Mouse (Mus musculus) gastrocnemius, adult 2 months (tissue): ENCODE results near the gene Ptpn1. TPM values are rescaled to one million over a fixed set of nuclear protein-coding genes. Genes with fewer than 3 reads are reported as not detected.
A peak's percentile ranks its signal among the peaks of the same experiment; 100 is the strongest.

Experiments used
- DNase-seq: peaks from one replicate; pipeline ENCODE4 v3.0.0; 2022
- H3K27ac ChIP-seq: fragments of 200-600 bp; 2 replicates; pipeline ENCODE4 v1.8.1; 2022; ENCODE audit warnings: mild to moderate bottlenecking
- H3K4me3 ChIP-seq: fragments of 200-600 bp; 2 replicates; pipeline ENCODE4 v1.8.1; 2022; ENCODE audit warnings: mild to moderate bottlenecking, moderate library complexity
- CTCF ChIP-seq: fragments of 200-600 bp; IDR thresholded peaks from 2 replicates; pipeline ENCODE4 v1.8.1; 2022; ENCODE audit warnings: antibody characterized with exemption, mild to moderate bottlenecking, moderate library complexity
- intact Hi-C: fragments of 180-260 bp; cut with DNase I; formaldehyde crosslinking; loops from one replicate; pipeline ENCODE4 v1.15.1; 2025
- long read RNA-seq, 2 experiments: library from polyadenylated mRNA; stranded (forward); transcript quantifications; one replicate each; pipeline ENCODE4 v2.0.0; 2021
- total RNA-seq, 2 experiments: library from RNA; stranded (reverse); gene quantifications; 2 replicates each; pipeline ENCODE4 v1.2.3; 2021

Gene Ptpn1
- 10 to 100 TPM; 15.4 to 19.6 TPM for total RNA-seq
- long read RNA-seq, experiment 1, full-length matches to known transcripts: 24 of 33 reads
- long read RNA-seq, experiment 1, partial matches to known transcripts: 8 of 33 reads
- long read RNA-seq, experiment 1, other reads (novel, unspliced or antisense): 1 of 33 reads
- long read RNA-seq, experiment 2, full-length matches to known transcripts: 18 of 21 reads
- long read RNA-seq, experiment 2, partial matches to known transcripts: 2 of 21 reads
- long read RNA-seq, experiment 2, other reads (novel, unspliced or antisense): 1 of 21 reads

DNA sequence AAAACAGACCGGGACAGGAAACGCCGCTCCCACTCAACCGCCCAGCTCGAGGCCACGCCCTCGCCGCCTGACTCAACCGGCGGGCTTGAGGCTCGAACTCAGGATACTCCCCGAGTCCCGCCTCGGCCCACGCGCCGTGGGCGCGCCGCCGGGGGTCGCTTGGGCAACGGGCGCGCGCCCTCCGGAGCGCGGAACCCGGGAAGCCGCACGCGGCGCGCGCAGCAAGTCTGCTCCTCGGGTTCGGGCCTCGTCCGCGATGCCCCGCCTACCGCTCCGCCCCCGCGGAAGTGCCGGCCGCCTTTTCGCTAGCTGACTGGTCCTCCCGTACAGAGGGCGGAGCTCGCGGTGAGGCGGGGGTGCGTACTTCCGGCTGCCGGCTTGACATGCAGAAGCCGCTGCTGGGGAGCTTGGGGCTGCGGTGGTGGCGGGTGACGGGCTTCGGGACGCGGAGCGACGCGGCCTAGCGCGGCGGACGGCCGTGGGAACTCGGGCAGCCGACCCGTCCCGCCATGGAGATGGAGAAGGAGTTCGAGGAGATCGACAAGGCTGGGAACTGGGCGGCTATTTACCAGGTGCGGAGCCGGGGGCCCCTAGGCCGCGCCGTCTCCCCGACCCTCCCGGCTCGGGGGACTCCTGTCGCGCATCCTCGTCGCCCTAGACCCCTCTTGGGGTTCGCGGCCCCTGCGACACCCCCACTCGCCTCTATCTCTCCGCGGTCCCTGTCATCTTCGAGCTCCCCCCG lies at the start of gene Ptpn1:
Ptpn1 (plus strand) TSS at position 73 of the 742 bp plus-strand sequence.
- intact Hi-C loops: no loop called here
- DNase-seq: peak; percentile 99
- Histone ChIP-seq H3K4me3 (peak within 1 kb of the TSS; percentile 93), H3K27ac (peak within 1 kb of the TSS; percentile 97)
- TF ChIP-seq CTCF: no peak

DNA sequence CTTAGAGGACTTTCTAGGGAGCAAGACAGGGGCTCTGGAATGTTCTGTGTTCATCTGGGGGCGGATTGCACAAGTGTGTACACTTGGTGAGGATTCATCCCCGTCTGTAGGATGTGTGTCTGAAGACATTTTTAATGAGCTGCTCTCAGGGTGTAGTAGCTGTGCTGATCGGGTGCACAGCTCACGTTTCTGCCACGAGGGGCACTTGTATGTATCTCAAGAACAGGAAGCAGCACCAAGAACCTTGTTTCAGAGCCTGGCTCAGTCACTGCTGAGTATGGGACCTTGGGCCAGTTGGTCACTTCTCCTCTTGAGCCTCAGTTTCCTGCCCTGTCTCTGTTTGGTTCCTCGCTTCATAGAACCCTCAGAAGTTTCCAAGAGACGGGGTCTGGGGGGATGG lies 45.4 kb upstream of the Ptpn1 start:
- no peak for TF ChIP-seq CTCF
- no peak for DNase-seq
- intact Hi-C loops: loop anchor here (2.0 kb wide), 1 partner anchor 22 kb away; no protein-coding TSS in a partner anchor
- H3K4me3 ChIP-seq: no peak overlapping the region
- no peak overlapping the region for H3K27ac ChIP-seq

DNA sequence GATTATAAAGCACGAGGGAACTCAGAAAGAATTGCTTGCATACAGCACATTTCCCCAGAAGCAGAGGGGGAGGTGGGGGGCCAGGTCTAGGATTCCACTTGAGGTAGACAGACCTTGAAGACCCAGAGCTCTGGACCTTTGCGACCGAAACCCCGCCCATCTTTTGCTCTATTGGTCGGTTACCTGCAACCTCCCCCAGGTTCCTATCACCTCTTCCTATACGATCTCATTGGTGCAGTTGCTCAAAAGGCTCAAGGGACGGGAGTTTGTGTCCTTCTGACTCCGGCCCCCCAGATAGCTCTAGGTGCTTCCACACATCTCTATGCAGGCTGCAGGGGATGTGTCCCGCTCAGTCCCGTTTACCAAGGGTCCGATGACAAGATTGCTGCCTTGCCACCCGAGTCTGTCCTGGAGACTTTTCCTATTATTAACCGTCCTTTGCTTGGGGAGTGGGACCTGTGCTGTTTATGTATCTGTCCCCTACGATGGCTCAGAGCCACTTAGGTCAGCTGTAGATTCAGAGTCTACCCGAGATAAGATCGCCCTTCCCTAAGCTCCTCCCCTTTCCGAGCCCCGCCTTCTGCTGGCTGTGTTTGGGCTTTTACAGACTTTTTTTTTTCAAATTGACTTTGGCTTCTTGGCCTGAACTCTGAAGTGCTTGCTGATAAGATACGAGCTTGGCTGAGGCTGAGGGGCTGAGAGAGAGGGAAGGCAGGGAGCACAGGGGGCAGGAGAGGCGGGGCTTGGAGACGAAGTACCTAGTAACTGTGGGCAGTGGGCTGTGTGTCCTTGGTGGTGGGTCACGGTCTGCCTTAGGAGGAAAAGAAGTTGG lies 44.1 kb upstream of the Ptpn1 start:
- peak; percentile 42 for DNase-seq
- no peak overlapping the region for H3K27ac ChIP-seq
- H3K4me3 ChIP-seq: peak overlapping the region; percentile 69
- intact Hi-C loops: loop anchor here (2.0 kb wide), 1 partner anchor 23 kb away; no protein-coding TSS in a partner anchor
- TF ChIP-seq CTCF: no peak

DNA sequence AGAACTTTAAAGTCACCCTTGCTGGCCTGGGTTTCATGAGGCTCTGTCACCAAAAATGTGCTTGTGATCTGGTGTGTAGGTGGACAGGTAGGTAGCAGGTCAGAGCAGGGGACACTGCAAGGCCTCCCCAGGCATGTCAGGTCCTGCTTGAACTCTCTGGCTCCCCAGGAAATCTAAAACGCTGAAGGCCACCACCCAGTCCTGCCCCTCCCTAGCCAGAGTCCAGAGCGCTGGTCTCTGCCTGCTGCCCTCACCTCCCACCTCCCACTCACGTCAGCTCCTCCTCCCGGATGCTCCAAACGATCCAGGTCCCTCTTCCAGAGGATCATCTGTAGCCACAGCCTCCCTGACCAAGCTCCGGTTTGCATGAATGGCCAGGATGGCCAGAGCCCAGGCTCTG lies 43.0 kb upstream of the Ptpn1 start:
- H3K4me3 ChIP-seq: no peak overlapping the region
- no peak overlapping the region for H3K27ac ChIP-seq
- intact Hi-C loops: no loop called here
- no peak for TF ChIP-seq CTCF
- no peak for DNase-seq

DNA sequence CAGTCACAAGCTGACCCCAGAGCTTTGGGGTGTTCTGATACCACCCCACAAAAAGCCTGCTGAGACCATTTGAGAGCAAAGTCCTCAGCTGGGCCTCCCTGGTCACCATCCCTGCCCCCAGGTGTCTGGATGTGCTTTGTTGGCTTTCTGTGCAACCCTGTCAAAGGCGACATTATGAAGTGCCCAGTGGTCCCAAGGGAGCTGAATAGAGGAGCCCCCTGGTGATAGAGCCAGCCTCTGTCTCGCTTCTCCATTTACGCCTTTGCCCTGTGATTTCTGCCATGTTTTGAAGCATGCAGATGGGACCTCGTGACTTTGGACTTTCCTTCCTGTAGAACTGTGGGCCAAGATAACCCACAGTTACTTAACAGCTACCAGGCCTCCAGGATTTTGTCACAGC lies 42.0 kb upstream of the Ptpn1 start:
- no peak for DNase-seq
- TF ChIP-seq CTCF: no peak
- intact Hi-C loops: no loop called here
- Histone ChIP-seq H3K4me3 (no peak overlapping the region), H3K27ac (no peak overlapping the region)

DNA sequence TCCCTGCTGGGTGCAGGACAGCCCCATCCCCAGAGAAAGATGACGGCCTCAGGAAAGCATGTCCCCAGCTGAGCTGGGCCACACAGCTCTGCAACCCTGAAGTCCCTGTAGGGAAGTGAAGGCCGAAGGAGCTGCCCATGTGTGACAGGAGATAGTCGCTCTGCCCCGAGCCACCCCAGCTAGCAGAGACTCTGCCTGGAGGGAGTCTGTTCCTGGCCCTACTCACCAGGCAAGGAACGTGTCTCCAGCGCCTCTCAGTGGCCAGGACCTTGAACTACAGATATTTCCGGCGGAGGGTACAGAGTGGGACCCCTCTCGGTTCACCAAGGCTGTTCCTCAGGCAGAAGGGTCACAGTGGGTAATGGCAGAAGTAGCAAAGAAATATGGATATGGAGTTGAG lies 39.9 kb upstream of the Ptpn1 start:
- H3K4me3 ChIP-seq: no peak overlapping the region
- DNase-seq: peak; percentile 84
- H3K27ac ChIP-seq: peak overlapping the region; percentile 32
- intact Hi-C loops: no loop called here
- TF ChIP-seq CTCF: peak; percentile 90

DNA sequence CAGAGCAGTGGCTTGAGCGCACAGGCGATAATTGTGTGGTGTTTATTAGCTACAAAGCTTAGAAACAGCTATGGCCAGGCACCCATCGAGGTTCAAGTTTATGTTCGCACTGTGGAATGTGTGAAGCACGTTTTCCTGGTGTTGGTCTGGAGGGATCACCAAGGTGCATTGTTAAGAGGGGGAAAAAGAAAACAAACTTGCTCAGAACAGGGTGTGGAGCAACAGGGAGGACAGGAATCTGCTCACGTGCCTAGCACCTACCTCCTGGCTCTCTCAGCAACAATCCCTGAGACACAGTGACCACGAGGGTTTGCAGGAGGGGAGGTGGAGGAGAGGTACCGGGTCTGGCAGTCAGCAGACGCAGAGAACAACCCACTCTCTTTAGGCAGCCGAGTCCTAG lies 38.2 kb upstream of the Ptpn1 start:
- intact Hi-C loops: no loop called here
- DNase-seq: no peak
- no peak for TF ChIP-seq CTCF
- Histone ChIP-seq H3K4me3 (no peak overlapping the region), H3K27ac (no peak overlapping the region)

DNA sequence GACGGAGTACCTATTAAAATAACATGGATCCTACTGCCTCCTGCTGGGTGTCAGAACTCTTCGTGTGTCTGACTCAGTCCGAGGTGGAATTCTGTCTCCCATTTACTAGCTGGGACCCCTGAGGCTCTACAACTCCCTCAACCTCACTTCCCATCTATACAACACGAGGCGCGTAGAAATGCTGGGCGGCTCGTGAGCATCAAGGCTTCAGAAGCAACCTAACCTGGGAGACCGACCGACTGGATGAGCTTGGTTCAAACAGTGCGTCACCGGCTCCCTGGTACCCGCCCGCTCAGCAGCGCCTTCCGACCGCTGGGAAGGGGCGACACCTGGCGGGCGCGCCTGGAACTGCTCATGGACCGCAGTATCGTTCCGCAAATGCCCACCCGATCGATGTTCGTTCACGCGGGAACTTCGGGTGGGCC lies 36.9 kb upstream of the Ptpn1 start:
- peak; percentile 83 for TF ChIP-seq CTCF
- Histone ChIP-seq H3K27ac (no peak overlapping the region), H3K4me3 (peak overlapping the region; percentile 60)
- intact Hi-C loops: loop anchor here (1.0 to 5.0 kb wide), 3 partner anchors 210 to 358 kb away; partner anchors contain the start of gene Snai1
- peak; percentile 89 for DNase-seq

DNA sequence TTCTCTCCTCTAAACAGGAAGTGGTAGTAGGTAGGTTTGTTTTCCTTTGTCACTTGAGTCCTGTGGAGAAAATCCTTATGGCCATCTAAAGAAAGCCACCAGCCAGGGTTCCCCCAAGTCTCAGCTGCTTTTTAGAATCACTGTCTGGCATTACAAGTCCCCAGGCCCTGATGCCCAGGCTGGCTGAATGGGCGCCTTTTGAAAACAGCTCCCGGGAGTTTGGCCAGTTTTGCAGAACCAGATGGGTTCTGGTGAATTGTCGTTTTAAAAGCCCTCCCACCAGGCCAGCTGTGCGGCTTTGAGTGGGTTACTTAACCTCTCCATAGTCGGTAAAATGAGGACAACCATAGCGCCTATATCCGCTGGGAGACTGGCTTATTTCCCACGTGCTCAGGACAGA lies 34.0 kb upstream of the Ptpn1 start:
- Histone ChIP-seq H3K27ac (no peak overlapping the region), H3K4me3 (no peak overlapping the region)
- DNase-seq: no peak
- intact Hi-C loops: loop anchor here (5.0 kb wide), 1 partner anchor 361 kb away; the partner anchor contains the start of gene Snai1
- TF ChIP-seq CTCF: no peak

DNA sequence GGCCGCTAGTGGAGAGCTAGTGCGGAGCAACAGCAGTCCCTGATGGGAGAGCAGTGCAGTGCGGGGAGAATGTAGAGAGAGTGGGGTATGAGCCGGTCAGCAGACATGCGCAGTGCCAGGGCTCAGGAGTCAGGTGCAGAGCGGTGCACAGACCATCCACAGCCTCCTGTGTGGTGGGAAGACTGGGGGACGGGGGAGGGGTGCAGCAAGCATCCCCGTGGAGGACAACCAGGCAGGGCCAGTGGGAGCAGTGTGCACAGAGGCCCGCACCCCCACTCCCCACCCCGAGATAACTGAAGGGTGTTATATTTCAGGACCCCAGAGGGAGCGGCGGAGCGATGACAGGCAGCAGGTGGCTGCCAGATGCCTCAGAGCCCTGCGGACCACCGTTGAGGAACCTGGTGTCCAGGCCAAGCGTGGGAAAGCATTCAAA lies 31.9 kb upstream of the Ptpn1 start:
- intact Hi-C loops: loop anchor here (5.0 to 10.0 kb wide), 2 partner anchors 85 to 363 kb away; partner anchors contain the start of gene Snai1
- no peak overlapping the region for H3K27ac ChIP-seq
- no peak overlapping the region for H3K4me3 ChIP-seq
- TF ChIP-seq CTCF: no peak
- DNase-seq: peak; percentile 13

DNA sequence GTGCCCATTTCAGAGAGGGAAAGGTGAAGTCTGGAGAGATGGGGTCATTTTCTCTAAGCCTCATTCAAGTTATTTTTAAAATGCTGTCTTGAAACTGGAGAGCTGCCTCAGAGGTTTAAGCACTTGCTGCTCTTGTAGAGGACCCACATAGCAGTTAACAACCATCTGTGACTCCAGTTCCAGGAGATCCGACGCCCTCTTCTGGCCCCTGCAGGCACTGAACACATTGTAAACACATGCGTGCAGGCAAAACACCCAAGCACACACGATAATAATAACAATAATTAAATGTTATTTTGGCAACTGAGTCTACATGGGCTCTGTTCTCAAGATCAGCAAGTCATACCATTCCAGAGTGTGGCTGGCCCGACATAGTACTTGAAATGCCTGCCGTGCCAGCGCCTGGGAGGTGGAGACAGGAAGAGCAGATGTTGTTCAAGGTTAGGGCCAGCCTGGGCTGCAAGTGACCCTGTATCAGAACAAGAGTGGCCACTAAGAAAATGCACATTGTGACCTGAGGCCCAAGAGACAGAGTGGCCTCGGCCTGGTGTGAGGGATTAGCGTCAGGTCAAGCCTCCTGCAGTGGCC lies 29.6 kb upstream of the Ptpn1 start:
- intact Hi-C loops: loop anchor here (10.0 kb wide), 1 partner anchor 83 kb away; no protein-coding TSS in a partner anchor
- Histone ChIP-seq H3K4me3 (no peak overlapping the region), H3K27ac (no peak overlapping the region)
- peak; percentile 5; the same call in 1 of the 2 replicates for TF ChIP-seq CTCF
- DNase-seq: no peak
